Mouse (Mus musculus) CH12.LX (cell line): ENCODE measurements at regions not wholly inside any gene's neighbourhood (a gene's known extent, or its start where the extent isn't known, plus 50 kb on each side); places are given as distances from the start of the nearest gene placed in this dataset.

ENCODE experiments used
- DNase-seq: peaks from one replicate; pipeline ENCODE4 v3.0.0-alpha.2; 2013; ENCODE audit errors: extremely low read depth
- H3K27ac ChIP-seq: 2 replicates; pipeline ENCODE4 v1.5.1; 2012; ENCODE audit warnings: low read depth, mild to moderate bottlenecking, control low read depth, moderate library complexity; ENCODE audit not compliant: insufficient read depth
- H3K27me3 ChIP-seq: replicated peaks from 2 replicates; pipeline ENCODE3; 2012; ENCODE audit warnings: inconsistent platforms
- H3K36me3 ChIP-seq, 2 experiments: replicated peaks in 1 of 2; 2 replicates each; pipeline versions ENCODE3 to v1.6.1; 2012; ENCODE audit warnings: inconsistent platforms in 1 of 2, low read length in 1 of 2, mild to moderate bottlenecking in 1 of 2, mixed read lengths in 1 of 2, moderate library complexity in 1 of 2; ENCODE audit not compliant: control insufficient read depth in 1 of 2, insufficient read depth in 1 of 2
- H3K4me1 ChIP-seq, 2 experiments: 2 replicates each; pipeline ENCODE4 v1.6.1; 2012; ENCODE audit warnings: inconsistent platforms in 1 of 2, moderate library complexity in 1 of 2; ENCODE audit not compliant: insufficient read depth in 2 of 2, control insufficient read depth in 1 of 2
- H3K4me2 ChIP-seq: 2 replicates; pipeline ENCODE4 v1.6.1; 2012; ENCODE audit warnings: low read depth, mild to moderate bottlenecking, control low read depth; ENCODE audit not compliant: poor library complexity, insufficient read depth, severe bottlenecking
- H3K4me3 ChIP-seq, 3 experiments: fragments of 150-350 bp in 1 of 3; sonication (generic) in 1 of 3; replicated peaks in 1 of 3; 2 replicates each; pipeline versions ENCODE3 to v1.5.1; 2011 to 2012; ENCODE audit warnings: low read depth in 2 of 3, low read length in 2 of 3, mild to moderate bottlenecking in 2 of 3, moderate library complexity in 2 of 3, control low read depth in 1 of 3, improper control_type of control experiment in 1 of 3, inconsistent platforms in 1 of 3, mixed read lengths in 1 of 3; ENCODE audit not compliant: poor library complexity in 1 of 3
- H3K79me2 ChIP-seq: replicated peaks from 2 replicates; pipeline ENCODE4 v1.6.1; 2012; ENCODE audit warnings: mild to moderate bottlenecking, moderate library complexity; ENCODE audit not compliant: control insufficient read depth, poor library complexity, insufficient read depth, severe bottlenecking; ENCODE audit errors: extremely low read depth
- H3K9ac ChIP-seq: 2 replicates; pipeline ENCODE4 v1.6.1; 2012; ENCODE audit warnings: low read depth, mild to moderate bottlenecking, control low read depth, moderate library complexity; ENCODE audit not compliant: insufficient read depth
- H3K9me3 ChIP-seq: replicated peaks from 2 replicates; pipeline ENCODE3; 2012; ENCODE audit warnings: low read length, inconsistent platforms, mixed read lengths
- CHD1 ChIP-seq: IDR thresholded peaks from 2 replicates; pipeline ENCODE4 v1.6.1; 2012; ENCODE audit warnings: low read depth, low read length, improper control_type of control experiment, inconsistent platforms
- E2F4 ChIP-seq: IDR thresholded peaks from 2 replicates; pipeline ENCODE4 v1.6.1; 2011; ENCODE audit warnings: low read depth, low read length, improper control_type of control experiment; ENCODE audit not compliant: insufficient replicate concordance
- JUN ChIP-seq: IDR thresholded peaks from 2 replicates; pipeline ENCODE4 v1.6.1; 2011; ENCODE audit warnings: low read depth, mild to moderate bottlenecking, low read length, improper control_type of control experiment, moderate library complexity; ENCODE audit not compliant: insufficient read depth
- MAX ChIP-seq: IDR thresholded peaks from 2 replicates; pipeline ENCODE4 v1.6.1; 2011; ENCODE audit warnings: low read length, improper control_type of control experiment
- MEF2A ChIP-seq: IDR thresholded peaks from 2 replicates; pipeline ENCODE4 v1.6.1; 2014; ENCODE audit warnings: low read depth, mild to moderate bottlenecking, inconsistent platforms, low read length, improper control_type of control experiment, borderline replicate concordance
- MXI1 ChIP-seq: IDR thresholded peaks from 2 replicates; pipeline ENCODE4 v1.6.1; 2011; ENCODE audit warnings: mild to moderate bottlenecking, low read depth, low read length, improper control_type of control experiment
- POLR2A ChIP-seq: IDR thresholded peaks from 2 replicates; pipeline ENCODE4 v1.6.1; 2011; ENCODE audit warnings: low read depth, mild to moderate bottlenecking, improper control_type of control experiment, low read length
- RAD21 ChIP-seq: IDR thresholded peaks from 2 replicates; pipeline ENCODE4 v1.6.1; 2011; ENCODE audit warnings: low read depth, mild to moderate bottlenecking, low read length, improper control_type of control experiment, moderate library complexity
- RCOR1 ChIP-seq: conservative IDR thresholded peaks from 2 replicates; pipeline ENCODE4 v1.6.1; 2012; ENCODE audit warnings: low read depth, mild to moderate bottlenecking, inconsistent platforms, low read length, improper control_type of control experiment
- SIN3A ChIP-seq: IDR thresholded peaks from 2 replicates; pipeline ENCODE4 v1.6.1; 2012; ENCODE audit warnings: low read length, improper control_type of control experiment, inconsistent platforms
- SMC3 ChIP-seq: IDR thresholded peaks from 2 replicates; pipeline ENCODE4 v1.6.1; 2011; ENCODE audit warnings: low read depth, low read length, improper control_type of control experiment
- TCF12 ChIP-seq: IDR thresholded peaks from 2 replicates; pipeline ENCODE4 v1.6.1; 2014; ENCODE audit warnings: low read depth, mild to moderate bottlenecking, inconsistent platforms, low read length, improper control_type of control experiment
- USF1 ChIP-seq: IDR thresholded peaks from 2 replicates; pipeline ENCODE4 v1.6.1; 2014; ENCODE audit warnings: low read depth, mild to moderate bottlenecking, inconsistent platforms, low read length, improper control_type of control experiment
- ZC3H11A ChIP-seq: IDR thresholded peaks from 2 replicates; pipeline ENCODE4 v1.6.1; 2012; ENCODE audit warnings: low read depth, mild to moderate bottlenecking, inconsistent platforms, low read length, improper control_type of control experiment
- ZMIZ1 ChIP-seq: IDR thresholded peaks from 2 replicates; pipeline ENCODE4 v1.6.1; 2012; ENCODE audit warnings: low read depth, mild to moderate bottlenecking, inconsistent platforms, low read length, improper control_type of control experiment
- ZNF384 ChIP-seq: IDR thresholded peaks from 2 replicates; pipeline ENCODE4 v1.6.1; 2012; ENCODE audit warnings: low read depth, low read length, improper control_type of control experiment, inconsistent platforms
- dilution Hi-C: fragments of 300-500 bp; cut with MboI; formaldehyde crosslinking; loops from 2 replicates; pipeline ENCODE4 v1.14.3; 2020; ENCODE audit warnings: low sequenced_read_pairs; ENCODE audit not compliant: extremely low pct_unique_long_range_greater_than_20kb, extremely low pct_ligation_motif_present
- in situ Hi-C: fragments of 300-500 bp; cut with MboI; formaldehyde crosslinking; loops from 3 replicates; pipeline ENCODE4 v1.14.3; 2019; ENCODE audit warnings: low sequenced_read_pairs, low pct_ligation_motif_present, low pct_unique_long_range_greater_than_20kb, mixed read lengths

DNA sequence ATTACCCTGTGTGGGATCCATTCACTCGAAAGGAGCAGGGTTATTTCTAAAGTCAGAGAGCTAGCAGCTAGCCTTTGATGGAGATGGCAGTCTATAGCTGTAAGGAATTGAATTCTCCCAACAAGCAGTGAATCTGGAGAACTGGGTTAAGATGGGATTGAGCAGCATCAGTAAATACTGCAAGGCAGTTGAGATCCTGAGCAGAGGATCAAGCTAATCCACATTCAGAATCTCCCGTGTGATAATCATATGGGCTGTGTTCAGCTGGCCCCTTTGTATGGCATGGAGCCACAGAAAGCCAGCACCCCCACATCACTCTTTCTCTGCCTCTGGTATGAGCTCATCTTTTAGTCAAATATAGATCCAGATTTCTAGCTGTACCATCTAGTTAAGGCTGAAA, 334.9 kb downstream of the Actr3 start:
- in situ Hi-C loops (no loop called here), dilution Hi-C loops (no loop called here)

DNA sequence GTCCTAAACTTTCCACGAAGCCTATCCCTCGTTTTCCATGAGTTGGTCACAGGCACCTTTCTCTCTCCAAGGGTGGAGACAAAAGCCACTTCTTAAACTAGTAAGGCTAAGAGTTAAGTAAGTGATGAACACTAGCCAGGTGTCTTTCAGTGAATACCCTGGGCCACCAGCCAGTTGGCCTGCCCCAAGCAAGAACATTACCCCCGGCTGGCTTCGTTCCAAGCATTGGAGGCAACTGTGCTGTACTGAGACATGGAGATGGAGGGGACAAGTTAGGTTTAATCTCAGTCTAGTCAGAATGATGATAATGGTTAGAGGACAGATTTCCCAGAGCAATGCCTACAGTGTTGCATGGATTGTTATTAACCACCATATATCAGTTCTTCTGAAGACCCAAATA, 350.6 kb downstream of the Actr3 start:
- no peak for TF ChIP-seq SIN3A
- Histone ChIP-seq H3K9me3 (peaks cover 7% of the 10 kb centered on the region), H3K9ac (no peak overlapping the region), H3K27ac (no peak overlapping the region), H3K79me2 (no peaks in the 10 kb centered on the region), H3K4me3 (no peak overlapping the region), H3K4me1 (no peaks in the 10 kb centered on the region), H3K4me2 (no peak overlapping the region), H3K36me3 (no peaks in the 10 kb centered on the region), H3K27me3 (no peaks in the 10 kb centered on the region)
- in situ Hi-C loops: no loop called here
- dilution Hi-C loops: no loop called here
- no peak for DNase-seq

More for the DNA sequence above, 334.9 kb downstream of the Actr3 start:
- H3K79me2 ChIP-seq: no peaks in the 10 kb centered on the region
- H3K4me3 ChIP-seq: no peak overlapping the region
- peaks cover 10% of the 10 kb centered on the region for H3K9me3 ChIP-seq
- no peaks in the 10 kb centered on the region for H3K36me3 ChIP-seq
- H3K4me1 ChIP-seq: no peaks in the 10 kb centered on the region
- H3K9ac ChIP-seq: no peak overlapping the region
- H3K27ac ChIP-seq: no peak overlapping the region
- H3K27me3 ChIP-seq: no peaks in the 10 kb centered on the region
- no peak for DNase-seq
- TF ChIP-seq MEF2A (no peak), RCOR1 (no peak), SMC3 (no peak), MAX (no peak), POLR2A (no peak), USF1 (no peak), ZMIZ1 (no peak), JUN (no peak), CHD1 (no peak), ZNF384 (no peak), ZC3H11A (no peak), E2F4 (no peak), MXI1 (no peak), TCF12 (no peak), RAD21 (no peak)
- TF ChIP-seq, all 38 proteins: peak for 0
- H3K4me2 ChIP-seq: no peak overlapping the region
